Mouse (Mus musculus) ES-E14 (cell line): ENCODE data around the gene Gm13889. TPM values are rescaled to one million over a fixed set of nuclear protein-coding genes. Genes with fewer than 3 reads are reported as not detected.

ENCODE experiments used
- DNase-seq: peaks from one replicate; pipeline ENCODE4 v3.0.0-alpha.2; 2013; ENCODE audit warnings: low read depth, low spot score
- H3K27ac ChIP-seq: 2 replicates; pipeline ENCODE4 v1.5.1; 2012; ENCODE audit warnings: low read depth, mild to moderate bottlenecking, low read length, moderate library complexity, mixed read lengths; ENCODE audit not compliant: poor library complexity, insufficient read depth, severe bottlenecking
- H3K36me3 ChIP-seq: 2 replicates; pipeline ENCODE4 v1.6.1; 2012; ENCODE audit warnings: mild to moderate bottlenecking, low read length, moderate library complexity, mixed read lengths; ENCODE audit not compliant: control insufficient read depth, poor library complexity, insufficient read depth, severe bottlenecking
- H3K4me1 ChIP-seq, 2 experiments: fragments of 150-350 bp in 1 of 2; sonication (generic) in 1 of 2; 2 replicates each; pipeline ENCODE4 v1.6.1; 2012; ENCODE audit warnings: low read length in 2 of 2, mild to moderate bottlenecking in 1 of 2, mixed read lengths in 1 of 2; ENCODE audit not compliant: control insufficient read depth in 2 of 2, insufficient read depth in 2 of 2, poor library complexity in 1 of 2
- H3K4me3 ChIP-seq, 2 experiments: fragments of 150-350 bp in 1 of 2; sonication (generic) in 1 of 2; 2 replicates each; pipeline ENCODE4 v1.5.1; 2012; ENCODE audit warnings: low read length in 2 of 2, low read depth in 1 of 2, mild to moderate bottlenecking in 1 of 2, mixed read lengths in 1 of 2; ENCODE audit not compliant: insufficient read depth in 1 of 2, poor library complexity in 1 of 2, severe bottlenecking in 1 of 2
- H3K9ac ChIP-seq: 2 replicates; pipeline ENCODE4 v1.6.1; 2012; ENCODE audit warnings: low read depth, mild to moderate bottlenecking, low read length, mixed read lengths; ENCODE audit not compliant: poor library complexity, insufficient read depth, severe bottlenecking
- H3K9me3 ChIP-seq: fragments of 150-350 bp; sonication (generic); 2 replicates; pipeline ENCODE4 v1.6.1; 2012; ENCODE audit warnings: low read depth, mild to moderate bottlenecking, low read length; ENCODE audit not compliant: control insufficient read depth, insufficient read depth
- CHD2 ChIP-seq: IDR thresholded peaks from 2 replicates; pipeline ENCODE4 v1.6.1; 2014; ENCODE audit warnings: mild to moderate bottlenecking, low read depth, low read length, inconsistent platforms
- HCFC1 ChIP-seq: IDR thresholded peaks from 2 replicates; pipeline ENCODE4 v1.6.1; 2012; ENCODE audit warnings: low read length, inconsistent platforms, borderline replicate concordance; ENCODE audit not compliant: insufficient read depth
- MAFK ChIP-seq: IDR thresholded peaks from 2 replicates; pipeline ENCODE4 v1.6.1; 2014; ENCODE audit warnings: mild to moderate bottlenecking, low read depth, low read length, inconsistent platforms; ENCODE audit not compliant: insufficient read depth
- ZC3H11A ChIP-seq: IDR thresholded peaks from 2 replicates; pipeline ENCODE4 v1.6.1; 2012; ENCODE audit warnings: low read depth, mild to moderate bottlenecking, inconsistent platforms, low read length, borderline replicate concordance
- ZNF384 ChIP-seq: IDR thresholded peaks from 2 replicates; pipeline ENCODE4 v1.6.1; 2012; ENCODE audit warnings: low read depth, low read length, inconsistent platforms
- in situ Hi-C, 2 experiments: fragments of 600-800 bp; cut with MboI; formaldehyde crosslinking; loops; one replicate each; pipeline ENCODE4 v1.15.1; 2025; ENCODE audit warnings: low sequenced_read_pairs in 2 of 2, inconsistent platforms in 1 of 2; ENCODE audit not compliant: unreplicated experiment in 2 of 2
- total RNA-seq: library from RNA; depleted of rRNA; stranded (reverse); fragments of 300-350 nt; gene quantifications from 2 replicates; pipeline ENCODE4 v1.2.3, GENCODE M21; 2012

The Gm13889 gene
- total RNA-seq, 1 experiment, result 1.0 TPM

DNA sequence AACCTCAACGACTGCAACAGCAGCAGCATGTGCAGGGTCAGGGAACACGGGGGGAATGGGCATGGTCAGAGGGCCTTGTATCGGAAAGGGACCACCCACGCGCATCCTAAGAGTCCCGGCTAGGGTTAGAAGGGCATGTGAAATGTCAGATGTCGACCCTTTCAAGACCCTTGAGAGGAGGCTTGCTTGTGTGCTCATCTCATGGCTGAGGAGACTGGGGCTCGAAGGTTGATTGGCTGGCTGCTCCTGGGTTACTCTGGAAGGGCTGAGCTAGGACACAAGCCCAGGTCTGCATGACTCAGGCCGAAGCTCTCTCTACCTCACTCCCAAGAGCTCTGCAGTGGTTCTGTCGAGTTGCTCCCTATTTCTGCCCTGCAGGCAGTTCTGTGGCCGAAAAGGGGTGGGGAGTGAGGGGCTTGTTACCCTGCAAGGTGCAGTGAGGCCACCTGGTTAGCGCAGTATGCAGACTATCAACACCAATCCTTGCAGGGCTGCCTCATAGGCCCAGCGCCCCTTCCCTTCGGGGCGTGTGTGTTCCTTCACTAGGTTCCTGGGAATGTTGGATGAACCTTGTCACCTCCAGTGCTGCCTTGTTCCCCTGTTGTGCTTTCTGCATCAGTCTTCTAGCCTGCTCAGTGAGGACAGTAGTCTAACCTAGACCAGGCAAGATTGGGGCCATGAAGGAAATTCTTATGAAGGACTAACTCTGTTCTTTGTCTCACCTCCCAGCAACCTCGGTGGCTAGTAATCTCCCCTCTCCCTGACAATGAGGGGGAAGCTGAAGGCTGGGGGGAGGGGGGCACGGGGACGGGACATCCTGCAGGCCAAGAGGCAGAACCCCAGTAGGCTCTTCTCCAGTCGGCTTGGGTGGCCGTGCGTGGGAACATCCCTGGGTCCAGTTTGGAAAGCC, 18.8 kb upstream of the Gm13889 start:
- Histone ChIP-seq H3K4me1 (peaks cover 5 to 15% of the 10 kb centered on the region in 2 experiments; a peak in 3 of 4 replicates), H3K27ac (no peak overlapping the region), H3K4me3 (peak overlapping the region in 1 of 2 experiments; percentile 4; a peak in 1 of 4 replicates), H3K9me3 (no peaks in the 10 kb centered on the region), H3K36me3 (peaks cover 2% of the 10 kb centered on the region; the same call in 1 of the 2 replicates), H3K9ac (0 out of 2 replicates have a peak overlapping the region, but pooled peaks have one; percentile 55)
- in situ Hi-C loops, result no loop called here
- DNase-seq, result no peak
- no peak for TF ChIP-seq ZNF384
- no peak for TF ChIP-seq MAFK
- no peak for TF ChIP-seq HCFC1
- TF ChIP-seq ZC3H11A, result no peak
- no peak for TF ChIP-seq CHD2

DNA sequence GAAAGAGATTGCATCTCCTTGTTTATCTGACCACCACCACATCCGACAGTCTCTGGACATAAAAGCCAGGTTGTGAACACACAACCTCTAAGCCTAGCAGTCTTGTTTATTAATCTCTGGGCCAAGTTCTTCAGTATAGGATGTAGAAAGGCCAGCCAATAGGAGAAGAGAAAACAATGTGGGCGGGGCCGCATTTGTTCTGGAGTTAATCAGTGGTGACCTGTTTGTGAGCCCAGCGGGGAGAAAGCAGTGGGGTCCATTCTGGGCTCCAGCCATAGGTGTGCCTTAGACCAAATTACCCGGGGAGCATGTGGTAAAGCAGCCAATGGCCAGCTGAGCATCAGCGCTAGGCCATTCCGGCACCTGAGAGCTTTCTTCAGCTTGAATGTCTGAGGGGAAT, 18.0 kb upstream of the Gm13889 start:
- DNase-seq, result no peak

DNA sequence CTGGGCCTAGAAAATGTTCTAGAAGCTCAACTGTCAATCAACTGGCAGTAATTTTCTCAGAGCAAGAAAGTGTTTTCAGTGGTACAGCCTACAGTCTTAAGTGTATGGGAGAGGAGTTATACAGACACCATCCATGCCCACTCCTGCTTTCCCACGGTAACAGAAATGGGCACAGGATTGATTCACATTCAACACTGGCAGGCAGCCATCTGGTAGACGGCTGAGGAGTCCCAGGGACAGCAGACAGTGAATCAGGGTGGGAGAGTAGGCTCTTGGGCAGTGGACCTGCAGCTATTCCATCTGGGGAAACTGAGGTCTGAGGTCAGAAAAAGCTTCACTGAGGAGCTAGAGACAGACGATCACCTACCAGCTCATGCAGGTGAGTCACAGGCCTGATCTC, 14.6 kb upstream of the Gm13889 start:
- Histone ChIP-seq H3K4me1 (peaks cover 5 to 10% of the 10 kb centered on the region in 2 experiments; a peak in 3 of 4 replicates), H3K9ac (no peak overlapping the region), H3K36me3 (no peaks in the 10 kb centered on the region), H3K4me3 (no peak overlapping the region), H3K9me3 (no peaks in the 10 kb centered on the region), H3K27ac (no peak overlapping the region)
- no peak for DNase-seq
- TF ChIP-seq CHD2 (no peak), HCFC1 (no peak), MAFK (no peak), ZC3H11A (no peak), ZNF384 (no peak)
- in situ Hi-C loops, result no loop called here

More for the DNA sequence above, 18.0 kb upstream of the Gm13889 start:
- no peak overlapping the region for H3K27ac ChIP-seq
- H3K9me3 ChIP-seq, result no peaks in the 10 kb centered on the region
- peaks cover 5 to 15% of the 10 kb centered on the region in 2 experiments; a peak in 3 of 4 replicates for H3K4me1 ChIP-seq
- no peak overlapping the region for H3K9ac ChIP-seq
- no peaks in the 10 kb centered on the region for H3K36me3 ChIP-seq
- in situ Hi-C loops, result no loop called here
- no peak overlapping the region for H3K4me3 ChIP-seq
- TF ChIP-seq MAFK (no peak), CHD2 (no peak), ZC3H11A (no peak), ZNF384 (no peak), HCFC1 (no peak)

DNA sequence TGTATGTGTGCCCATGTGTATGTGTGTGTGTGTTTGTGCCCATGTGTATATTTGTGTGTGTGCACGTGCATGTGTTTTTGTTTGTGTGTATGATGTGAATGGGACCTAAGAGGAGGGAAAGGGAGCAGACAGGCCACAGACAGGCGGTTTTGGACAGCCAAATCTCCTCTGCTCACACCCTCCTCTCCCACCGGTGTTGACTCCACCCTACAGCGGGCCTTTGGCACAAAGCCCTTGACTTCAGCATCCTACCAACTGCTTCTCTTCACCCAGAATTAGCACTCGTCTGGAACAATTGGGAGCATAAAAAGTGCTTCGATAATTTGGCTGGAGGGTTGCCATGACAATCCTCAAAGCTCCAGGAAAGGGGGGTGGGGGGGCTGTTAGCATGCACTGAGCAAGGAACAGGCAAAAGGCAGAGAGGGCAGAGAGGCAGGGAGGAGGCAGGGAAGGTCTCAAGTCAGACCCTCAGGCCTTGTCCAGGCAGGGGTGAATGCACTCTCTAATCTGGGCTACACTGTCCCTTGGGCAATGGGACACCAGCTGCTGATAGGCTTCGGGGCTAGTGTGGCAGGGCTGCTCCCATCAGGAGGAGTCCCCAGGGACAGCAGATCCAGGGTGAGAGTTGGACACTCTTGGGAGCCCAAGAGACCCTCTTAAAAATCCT, 7.6 kb upstream of the Gm13889 start:
- in situ Hi-C loops, result no loop called here
- Histone ChIP-seq H3K27ac (no peak overlapping the region), H3K9me3 (no peaks in the 10 kb centered on the region), H3K4me1 (peaks cover 0 to 3% of the 10 kb centered on the region in 2 experiments; a peak in 1 of 4 replicates), H3K9ac (no peak overlapping the region), H3K4me3 (no peak overlapping the region), H3K36me3 (no peaks in the 10 kb centered on the region)
- TF ChIP-seq MAFK (no peak), HCFC1 (no peak), ZNF384 (no peak), ZC3H11A (no peak), CHD2 (no peak)
- DNase-seq, result no peak
